Mouse (Mus musculus) lung, postnatal 10 days (tissue): ENCODE data around the gene Psmb8.
"Not testable (repeated sequence)": the region's sequence is repeated elsewhere in the genome, so short reads cannot be mapped to it uniquely, and the experiment has no call there.

Experiments
- DNase-seq: peaks from one replicate; pipeline ENCODE4 v3.0.0; 2021

Psmb8 gene

GRCm38 (mm10) chr17:34215176-34215575, 17.7 kb downstream of the Psmb8 start:
- no peak for DNase-seq

- no peak for DNase-seq
These were observed 19.9 kb downstream of the Psmb8 start for GRCm38 (mm10) chr17:34217216-34217928.

GRCm38 (mm10) chr17:34217986-34218385, 20.5 kb downstream of the Psmb8 start:
- DNase-seq: no peak

- DNase-seq: peak; percentile 64
These were observed 21.2 kb downstream of the Psmb8 start for GRCm38 (mm10) chr17:34218675-34219074.

GRCm38 (mm10) chr17:34219096-34219495, 21.6 kb downstream of the Psmb8 start:
- peak; percentile 74 for DNase-seq

GRCm38 (mm10) chr17:34219801-34220200, 22.3 kb downstream of the Psmb8 start:
- not testable (repeated sequence) for DNase-seq

GRCm38 (mm10) chr17:34220401-34220800, 22.9 kb downstream of the Psmb8 start:
- DNase-seq: not testable (repeated sequence)

GRCm38 (mm10) chr17:34224816-34225215, 27.3 kb downstream of the Psmb8 start:
- no peak for DNase-seq

GRCm38 (mm10) chr17:34225426-34225825, 27.9 kb downstream of the Psmb8 start:
- DNase-seq: no peak

GRCm38 (mm10) chr17:34225911-34226310, 28.4 kb downstream of the Psmb8 start:
- DNase-seq: not testable (repeated sequence)

- not testable (repeated sequence) for DNase-seq
These were observed 33.5 kb downstream of the Psmb8 start for GRCm38 (mm10) chr17:34230971-34231370.

- DNase-seq: not testable (repeated sequence)
These were observed 34.5 kb downstream of the Psmb8 start for GRCm38 (mm10) chr17:34232021-34232420.

GRCm38 (mm10) chr17:34234926-34235325, 37.4 kb downstream of the Psmb8 start:
- DNase-seq: peak; percentile 86

- peak; percentile 79 for DNase-seq
These were observed 39.2 kb downstream of the Psmb8 start for GRCm38 (mm10) chr17:34236691-34237090.

GRCm38 (mm10) chr17:34237741-34238140, 40.2 kb downstream of the Psmb8 start:
- DNase-seq: no peak

- peak; percentile 80 for DNase-seq
These were observed 41.2 kb downstream of the Psmb8 start, which contains the start of gene H2-Ob for GRCm38 (mm10) chr17:34238706-34239105. Gene H2-Ob, plus strand, starts transcription at chr17:34238903.

GRCm38 (mm10) chr17:34239601-34240041, 42.1 kb downstream of the Psmb8 start:
- peak; percentile 40 for DNase-seq

- DNase-seq: no peak
These were observed 42.8 kb downstream of the Psmb8 start for GRCm38 (mm10) chr17:34240366-34240765.

GRCm38 (mm10) chr17:34240916-34241315, 43.4 kb downstream of the Psmb8 start:
- DNase-seq: no peak

- no peak for DNase-seq
These were observed 47.1 kb downstream of the Psmb8 start for GRCm38 (mm10) chr17:34244656-34245055.

GRCm38 (mm10) chr17:34247047-34247446, 49.5 kb downstream of the Psmb8 start:
- DNase-seq: no peak

GRCm38 (mm10) chr17:34248764-34249163, 51.2 kb downstream of the Psmb8 start:
- no peak for DNase-seq

GRCm38 (mm10) chr17:34249361-34249760, 51.8 kb downstream of the Psmb8 start:
- no peak for DNase-seq

- DNase-seq: peak; percentile 62
These were observed 52.4 kb downstream of the Psmb8 start for GRCm38 (mm10) chr17:34249878-34250277.
